Mouse (Mus musculus): ENCODE data around the gene Cep41. TPM values are rescaled to one million over a fixed set of nuclear protein-coding genes. Genes with fewer than 3 reads are reported as not detected.

Cep41 gene
- polyA plus RNA-seq, 1 experiment = 4.1 TPM

DNA sequence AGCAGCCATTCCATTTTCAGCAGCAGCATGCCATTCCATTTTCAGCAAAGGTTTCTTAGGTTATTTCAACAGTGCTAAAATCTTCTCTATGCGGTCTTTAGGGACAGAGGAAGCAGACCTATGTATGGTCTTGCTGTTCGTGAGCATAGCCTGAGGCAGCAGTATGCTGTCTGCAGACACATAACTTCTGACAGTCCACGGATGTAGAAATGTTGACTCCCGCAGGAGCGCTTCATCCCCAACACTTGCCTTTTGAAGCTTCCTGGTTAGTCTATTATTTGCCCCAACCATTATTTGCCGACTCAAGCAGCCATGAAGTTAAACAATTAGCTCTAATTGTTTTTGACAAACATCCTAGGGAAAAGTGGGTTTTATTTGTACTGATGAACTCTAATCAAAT, 15.6 kb upstream of the Cep41 start:
- no peaks in the 10 kb centered on the region for H3K27me3 ChIP-seq (ENCODE audit: control insufficient read depth, insufficient read depth, low read length)
- H3K4me3 ChIP-seq (replicated peaks; ENCODE audit: insufficient read depth, low read depth, low read length) = no peak overlapping the region
- TF ChIP-seq CTCF (IDR thresholded peaks at IDR 0.05; ENCODE audit: borderline replicate concordance, insufficient read depth, low read depth, low read length) (no peak), POLR2A (IDR thresholded peaks at IDR 0.05; ENCODE audit: borderline replicate concordance, insufficient read depth, low read length) (no peak)
- 58% methylated on average over 6 of the region's 6 CpGs for WGBS
- H3K4me1 ChIP-seq (ENCODE audit: control insufficient read depth, insufficient read depth, low read length) = no peaks in the 10 kb centered on the region
- H3K27ac ChIP-seq (ENCODE audit: insufficient read depth, low read length) = no peak overlapping the region
- DNase-seq = no peak

DNA sequence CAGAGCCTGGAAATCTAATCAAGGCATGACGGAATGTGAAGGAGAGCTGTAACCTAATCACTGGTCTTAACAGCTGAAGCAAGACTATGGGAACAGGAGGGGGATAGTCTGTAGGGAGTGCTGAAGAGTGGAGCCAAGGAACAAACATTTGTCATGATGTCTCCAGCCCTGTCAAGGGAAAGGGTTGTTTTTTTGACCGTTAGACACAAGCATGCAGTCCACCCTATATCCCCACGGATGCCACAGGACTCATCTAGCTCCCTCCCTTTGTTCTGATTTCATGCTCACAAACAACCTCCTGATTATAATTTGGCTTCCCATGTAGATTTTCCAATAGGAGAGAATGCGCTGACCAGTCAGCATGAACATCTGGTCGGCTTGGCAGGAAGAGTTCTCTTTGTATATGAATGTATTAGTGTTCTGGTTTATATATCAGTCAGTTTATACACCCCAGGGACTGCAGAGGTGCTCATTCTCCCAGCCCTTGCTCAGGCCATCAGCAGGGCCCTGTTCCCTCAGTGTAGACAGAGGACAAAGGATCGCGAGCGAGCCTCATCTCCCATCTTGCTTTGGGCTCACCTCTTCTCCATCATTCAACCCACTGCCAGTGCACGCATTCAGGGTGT, 10.5 kb upstream of the Cep41 start:
- no peak overlapping the region for H3K27ac ChIP-seq (ENCODE audit: insufficient read depth, low read length)
- TF ChIP-seq POLR2A (IDR thresholded peaks at IDR 0.05; ENCODE audit: borderline replicate concordance, insufficient read depth, low read length) (no peak), CTCF (IDR thresholded peaks at IDR 0.05; ENCODE audit: borderline replicate concordance, insufficient read depth, low read depth, low read length) (no peak)
- H3K4me3 ChIP-seq (replicated peaks; ENCODE audit: insufficient read depth, low read depth, low read length) = no peak overlapping the region
- H3K27me3 ChIP-seq (ENCODE audit: control insufficient read depth, insufficient read depth, low read length) = no peaks in the 10 kb centered on the region
- whole genome bisulfite sequencing = 61% methylated on average over 9 of the region's 9 CpGs
- no peak for DNase-seq
- no peaks in the 10 kb centered on the region for H3K4me1 ChIP-seq (ENCODE audit: control insufficient read depth, insufficient read depth, low read length)

DNA sequence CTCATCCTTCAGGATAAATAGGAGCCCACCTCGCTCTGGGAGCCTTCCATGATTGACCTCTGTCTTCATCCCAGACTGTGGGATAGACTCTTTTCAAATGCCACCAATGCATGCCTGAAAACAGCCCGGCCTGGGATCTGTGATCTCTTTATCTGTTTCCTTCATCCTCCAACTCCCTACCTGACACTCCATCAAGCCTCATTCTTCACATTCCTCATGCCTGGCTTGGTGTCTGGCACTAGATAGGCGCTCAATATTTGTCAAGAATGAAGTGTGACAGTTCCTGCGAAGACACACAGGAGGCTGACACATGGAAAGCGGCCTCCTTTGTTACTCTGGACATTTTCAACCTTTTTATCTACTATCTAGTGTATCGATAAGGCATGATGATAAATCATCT, 9.9 kb upstream of the Cep41 start:
- TF ChIP-seq CTCF (IDR thresholded peaks at IDR 0.05; ENCODE audit: borderline replicate concordance, insufficient read depth, low read depth, low read length) (no peak), POLR2A (IDR thresholded peaks at IDR 0.05; ENCODE audit: borderline replicate concordance, insufficient read depth, low read length) (no peak)
- DNase-seq = no peak
- H3K4me1 ChIP-seq (ENCODE audit: control insufficient read depth, insufficient read depth, low read length) = no peaks in the 10 kb centered on the region
- WGBS = 37% methylated on average over 6 of the region's 6 CpGs
- no peak overlapping the region for H3K27ac ChIP-seq (ENCODE audit: insufficient read depth, low read length)
- no peaks in the 10 kb centered on the region for H3K27me3 ChIP-seq (ENCODE audit: control insufficient read depth, insufficient read depth, low read length)
- no peak overlapping the region for H3K4me3 ChIP-seq (replicated peaks; ENCODE audit: insufficient read depth, low read depth, low read length)

DNA sequence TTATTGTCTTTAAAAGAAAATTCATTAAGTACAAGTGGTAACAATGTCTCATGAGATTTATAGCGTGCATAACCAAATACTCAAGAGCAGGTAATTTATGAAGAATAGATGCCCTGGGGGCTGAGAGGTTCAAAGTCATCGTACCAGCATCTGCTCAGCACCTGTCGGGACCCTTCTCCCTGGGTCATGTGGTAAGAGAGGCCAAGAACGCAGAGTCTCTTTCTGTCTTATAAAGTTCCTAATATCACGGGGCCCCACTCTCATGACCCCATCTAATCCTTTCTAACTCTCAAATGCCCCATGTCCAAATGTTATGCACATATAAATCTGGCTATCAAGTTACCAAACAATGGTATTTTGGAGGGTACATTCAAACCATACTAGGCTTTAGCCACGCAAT, 9.3 kb upstream of the Cep41 start:
- no peak for DNase-seq
- Histone ChIP-seq H3K4me3 (replicated peaks; ENCODE audit: insufficient read depth, low read depth, low read length) (no peak overlapping the region), H3K4me1 (ENCODE audit: control insufficient read depth, insufficient read depth, low read length) (no peaks in the 10 kb centered on the region), H3K27ac (ENCODE audit: insufficient read depth, low read length) (no peak overlapping the region), H3K27me3 (ENCODE audit: control insufficient read depth, insufficient read depth, low read length) (no peaks in the 10 kb centered on the region)
- no peak for TF ChIP-seq POLR2A (IDR thresholded peaks at IDR 0.05; ENCODE audit: borderline replicate concordance, insufficient read depth, low read length)
- no peak for TF ChIP-seq CTCF (IDR thresholded peaks at IDR 0.05; ENCODE audit: borderline replicate concordance, insufficient read depth, low read depth, low read length)
- 83% methylated on average over 6 of the region's 6 CpGs for WGBS

DNA sequence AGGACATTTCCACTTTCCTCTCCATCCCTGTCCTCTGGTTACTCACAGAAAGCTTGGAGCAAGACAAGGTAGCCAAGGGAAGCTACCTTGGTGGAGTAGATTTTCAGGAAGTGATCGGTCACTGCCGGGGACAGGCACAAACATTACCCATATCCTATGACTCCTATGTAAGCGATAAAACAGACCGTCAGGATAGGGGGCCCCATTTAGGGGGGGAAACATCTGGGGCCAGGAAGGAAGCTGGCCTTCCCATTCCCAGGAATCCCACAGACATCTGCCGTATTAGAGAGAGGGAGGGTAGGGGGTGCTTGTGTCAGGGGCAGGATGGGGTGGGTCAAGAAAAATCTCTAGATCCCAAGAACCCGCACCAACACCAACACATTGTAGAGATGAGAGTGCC, 6.6 kb upstream of the Cep41 start:
- Histone ChIP-seq H3K4me1 (ENCODE audit: control insufficient read depth, insufficient read depth, low read length) (no peaks in the 10 kb centered on the region), H3K4me3 (replicated peaks; ENCODE audit: insufficient read depth, low read depth, low read length) (no peak overlapping the region), H3K27me3 (ENCODE audit: control insufficient read depth, insufficient read depth, low read length) (no peaks in the 10 kb centered on the region), H3K27ac (ENCODE audit: insufficient read depth, low read length) (no peak overlapping the region)
- no peak for DNase-seq
- TF ChIP-seq CTCF (IDR thresholded peaks at IDR 0.05; ENCODE audit: borderline replicate concordance, insufficient read depth, low read depth, low read length) (no peak), POLR2A (IDR thresholded peaks at IDR 0.05; ENCODE audit: borderline replicate concordance, insufficient read depth, low read length) (no peak)
- 90% methylated on average over 6 of the region's 6 CpGs for WGBS

DNA sequence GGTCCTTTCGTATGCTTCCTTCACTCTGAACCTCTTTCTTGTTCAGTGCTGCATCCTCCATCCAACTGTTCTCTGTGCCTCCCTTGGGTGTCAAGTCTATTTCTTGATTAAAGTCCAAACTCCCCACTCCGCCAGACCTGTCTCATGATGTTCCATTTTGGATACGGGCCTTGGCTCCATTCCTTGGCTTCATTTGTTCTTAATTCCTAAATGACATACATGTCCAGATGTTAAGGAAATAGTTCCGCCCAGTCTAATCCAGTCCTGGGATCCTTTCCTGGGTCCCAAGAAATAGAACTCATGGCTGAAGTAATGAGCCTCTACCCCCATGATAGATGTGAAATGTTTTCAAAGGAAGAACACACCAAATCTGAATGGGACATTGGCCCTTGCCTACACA, 4.5 kb upstream of the Cep41 start:
- no peak for DNase-seq
- TF ChIP-seq CTCF (IDR thresholded peaks at IDR 0.05; ENCODE audit: borderline replicate concordance, insufficient read depth, low read depth, low read length) = no peak
- no peak for TF ChIP-seq POLR2A (IDR thresholded peaks at IDR 0.05; ENCODE audit: borderline replicate concordance, insufficient read depth, low read length)
- no peaks in the 10 kb centered on the region for H3K27me3 ChIP-seq (ENCODE audit: control insufficient read depth, insufficient read depth, low read length)
- H3K4me1 ChIP-seq (ENCODE audit: control insufficient read depth, insufficient read depth, low read length) = no peaks in the 10 kb centered on the region; the same call in 1 of the 2 replicates
- WGBS = 51% methylated on average over 4 of the region's 4 CpGs
- H3K27ac ChIP-seq (ENCODE audit: insufficient read depth, low read length) = no peak overlapping the region
- H3K4me3 ChIP-seq (replicated peaks; ENCODE audit: insufficient read depth, low read depth, low read length) = no peak overlapping the region

DNA sequence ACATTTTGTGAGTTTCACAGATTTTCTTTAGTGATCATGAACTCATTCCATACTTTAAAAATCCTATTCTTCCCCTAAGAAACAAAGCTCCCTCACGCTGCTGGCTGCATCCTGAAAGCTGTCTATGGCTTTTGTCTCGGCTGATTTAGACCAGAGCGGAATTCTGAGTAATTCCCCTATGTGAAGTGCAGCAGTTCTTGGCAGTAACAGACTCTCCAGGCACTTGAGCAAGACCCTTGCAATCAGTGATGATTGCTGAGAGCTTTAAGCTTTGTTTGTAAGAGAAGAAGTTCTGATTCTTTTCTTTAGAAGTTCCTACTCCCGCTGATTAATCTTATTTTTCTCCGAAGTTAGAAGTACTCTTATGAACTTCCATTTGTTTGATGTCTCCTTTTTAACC, 3.9 kb upstream of the Cep41 start:
- Histone ChIP-seq H3K27me3 (ENCODE audit: control insufficient read depth, insufficient read depth, low read length) (no peaks in the 10 kb centered on the region), H3K27ac (ENCODE audit: insufficient read depth, low read length) (no peak overlapping the region), H3K4me1 (ENCODE audit: control insufficient read depth, insufficient read depth, low read length) (peaks cover 4% of the 10 kb centered on the region; the same call in 1 of the 2 replicates), H3K4me3 (replicated peaks; ENCODE audit: insufficient read depth, low read depth, low read length) (no peak overlapping the region)
- TF ChIP-seq POLR2A (IDR thresholded peaks at IDR 0.05; ENCODE audit: borderline replicate concordance, insufficient read depth, low read length) (no peak), CTCF (IDR thresholded peaks at IDR 0.05; ENCODE audit: borderline replicate concordance, insufficient read depth, low read depth, low read length) (no peak)
- 64% methylated on average over 5 of the region's 5 CpGs for WGBS
- DNase-seq = no peak

DNA sequence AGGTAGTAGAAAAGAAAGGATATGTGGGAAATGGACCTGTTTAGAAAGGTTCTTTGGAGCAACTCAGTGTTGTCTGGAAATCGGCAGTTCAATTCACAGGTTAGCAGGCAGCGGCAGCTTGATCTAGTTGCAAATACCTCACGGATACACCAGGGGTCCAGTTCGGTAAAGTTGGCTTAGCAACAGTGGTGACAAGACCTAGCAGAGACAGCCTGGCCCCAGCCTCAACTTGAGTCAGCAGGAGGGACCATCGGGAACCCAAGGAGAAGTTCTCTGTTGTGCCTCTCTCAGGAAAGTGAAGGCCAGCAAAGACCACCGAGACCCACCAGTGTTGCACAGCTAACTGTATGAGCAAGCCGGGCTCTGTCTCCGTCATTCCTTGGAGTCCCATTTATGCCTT, 1.6 kb upstream of the Cep41 start:
- Histone ChIP-seq H3K4me1 (ENCODE audit: control insufficient read depth, insufficient read depth, low read length) (peaks cover 4% of the 10 kb centered on the region; the same call in 1 of the 2 replicates), H3K27me3 (ENCODE audit: control insufficient read depth, insufficient read depth, low read length) (no peaks in the 10 kb centered on the region), H3K4me3 (replicated peaks; ENCODE audit: insufficient read depth, low read depth, low read length) (no peak overlapping the region), H3K27ac (ENCODE audit: insufficient read depth, low read length) (no peak overlapping the region)
- 91% methylated on average over 8 of the region's 8 CpGs for WGBS
- DNase-seq = peak in 1 of 2 experiments; percentile 10
- TF ChIP-seq CTCF (IDR thresholded peaks at IDR 0.05; ENCODE audit: borderline replicate concordance, insufficient read depth, low read depth, low read length) = no peak
- no peak for TF ChIP-seq POLR2A (IDR thresholded peaks at IDR 0.05; ENCODE audit: borderline replicate concordance, insufficient read depth, low read length)
